Mouse (Mus musculus) stomach, postnatal 0 days (tissue): ENCODE results near the gene Fam8a1. TPM values are rescaled to one million over a fixed set of nuclear protein-coding genes. Genes with fewer than 3 reads are reported as not detected.

Source experiments
- ATAC-seq: fragments of 200-750 bp; cut with Nextera tagmentation; 2 replicates; pipeline ENCODE4 v1.8.0; 2017; ENCODE audit not compliant: low FRiP score, low TSS enrichment
- DNase-seq: peaks from one replicate; pipeline ENCODE4 v3.0.0-alpha.2; 2016; ENCODE audit warnings: low spot score
- H3K27ac ChIP-seq: fragments of 300-500 bp; sonication (generic); replicated peaks from 2 replicates; pipeline ENCODE4 v1.5.1; 2014; ENCODE audit warnings: mild to moderate bottlenecking, control low read depth
- H3K27me3 ChIP-seq: fragments of 300-500 bp; sonication (generic); 2 replicates; pipeline ENCODE4 v1.6.1; 2014; ENCODE audit warnings: low read length; ENCODE audit not compliant: control insufficient read depth, insufficient read depth
- H3K36me3 ChIP-seq: fragments of 300-500 bp; sonication (generic); 2 replicates; pipeline ENCODE4 v1.6.1; 2014; ENCODE audit warnings: low read length, mixed read lengths; ENCODE audit not compliant: control insufficient read depth, insufficient read depth
- H3K4me1 ChIP-seq: fragments of 300-500 bp; sonication (generic); replicated peaks from 2 replicates; pipeline ENCODE4 v1.6.1; 2014; ENCODE audit warnings: antibody characterized with exemption; ENCODE audit not compliant: control insufficient read depth, insufficient read depth
- H3K4me2 ChIP-seq: fragments of 300-500 bp; sonication (generic); replicated peaks from 2 replicates; pipeline ENCODE4 v1.6.1; 2014; ENCODE audit warnings: low read depth, mild to moderate bottlenecking, control low read depth, moderate library complexity
- H3K4me3 ChIP-seq: fragments of 300-500 bp; sonication (generic); 2 replicates; pipeline ENCODE4 v1.5.1; 2014; ENCODE audit warnings: low read depth, low read length, control low read depth
- H3K9ac ChIP-seq: fragments of 300-500 bp; sonication (generic); 2 replicates; pipeline ENCODE4 v1.6.1; 2014; ENCODE audit warnings: mild to moderate bottlenecking, low read length, control low read depth, mixed read lengths
- H3K9me3 ChIP-seq: fragments of 300-500 bp; sonication (generic); 2 replicates; pipeline ENCODE4 v1.6.1; 2016; ENCODE audit warnings: low read length; ENCODE audit not compliant: control insufficient read depth
- CTCF ChIP-seq: IDR thresholded peaks from 2 replicates; pipeline ENCODE4 v1.5.1; 2016; ENCODE audit warnings: antibody characterized with exemption, low read depth, mild to moderate bottlenecking, moderate library complexity
- EP300 ChIP-seq: optimal IDR thresholded peaks from 2 replicates; pipeline ENCODE3; 2016; ENCODE audit warnings: antibody characterized with exemption
- WGBS: fragments of 180-500 bp; shearing (Covaris S2); extraction: QIAGEN DNeasy Blood & Tissue Kit; methylation state at CpG from one replicate; pipeline ENCODE4 v1.1.7; 2014; 5-methylcytosine and 5-hydroxymethylcytosine counted together
- polyA plus RNA-seq: library from polyadenylated mRNA; unstranded; fragments of >200 nt; fragmentation: Nextera tagmentation; extraction: Ambion mirVana; gene quantifications from 2 replicates; pipeline ENCODE4 v1.2.1, GENCODE M21; 2015

The Fam8a1 gene
- polyA plus RNA-seq, 1 experiment from 2014 or later = 9.3 TPM

- TF ChIP-seq CTCF = peak; percentile 79
- TF ChIP-seq EP300 = no peak
- Histone ChIP-seq H3K9ac (no peak overlapping the region), H3K4me3 (no peak overlapping the region), H3K4me1 (no peaks in the 10 kb centered on the region), H3K27me3 (no peaks in the 10 kb centered on the region), H3K27ac (no peak overlapping the region), H3K4me2 (no peak overlapping the region), H3K36me3 (no peaks in the 10 kb centered on the region), H3K9me3 (no peaks in the 10 kb centered on the region)
- DNase-seq (no peak), ATAC-seq (no peak)
- 38% methylated on average over 4 of the region's 4 CpGs for WGBS
Observed at GRCm38 (mm10) chr13:46663461-46663964, 5.8 kb upstream of the Fam8a1 start.

DNA sequence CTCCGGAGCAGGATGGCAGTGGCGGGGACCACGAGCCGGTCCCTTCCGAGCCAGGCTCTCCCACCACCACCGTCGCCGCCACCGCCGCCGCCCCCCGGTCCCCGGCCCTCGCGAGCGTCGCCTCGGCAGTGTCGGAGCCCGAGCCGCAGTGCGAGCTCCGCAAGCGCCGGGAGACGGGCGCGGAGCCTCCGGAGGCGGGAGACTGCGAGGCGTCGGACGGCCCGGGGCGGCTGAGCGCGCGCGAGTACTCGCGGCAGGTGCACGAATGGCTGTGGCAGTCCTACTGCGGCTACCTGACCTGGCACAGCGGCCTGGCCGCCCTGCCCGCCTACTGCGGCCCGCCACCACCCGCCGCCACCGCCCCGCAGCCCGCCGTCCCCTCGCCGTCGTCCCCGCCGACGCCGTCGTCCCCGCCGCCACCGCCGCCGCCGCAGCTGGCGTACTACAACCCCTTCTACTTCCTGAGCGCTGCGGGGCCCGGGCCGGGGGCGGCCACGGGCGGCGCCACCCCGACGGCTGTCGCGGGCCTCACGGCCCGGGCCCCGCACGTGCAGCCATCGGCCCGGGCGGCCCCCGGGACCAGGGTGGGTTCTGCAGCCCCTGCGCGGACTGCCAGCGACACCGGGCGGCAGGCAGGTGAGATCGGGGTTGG is 424 bp downstream of the Fam8a1 start:
- TF ChIP-seq CTCF (peak; percentile 43), EP300 (no peak)
- Histone ChIP-seq H3K36me3 (0 out of 2 replicates have a peak, but pooled peaks cover 3% of the 10 kb centered on the region), H3K27ac (peak overlapping the region; percentile 85), H3K4me2 (peak overlapping the region; percentile 86), H3K4me1 (no peaks in the 10 kb centered on the region), H3K9me3 (no peaks in the 10 kb centered on the region), H3K9ac (peak overlapping the region; percentile 91), H3K27me3 (no peaks in the 10 kb centered on the region), H3K4me3 (peak overlapping the region; percentile 96)
- DNase-seq (peak; percentile 49), ATAC-seq (peak; percentile 65)
- WGBS = 0% methylated on average over 30 of the region's 96 CpGs

GRCm38 (mm10) chr13:46670514-46670913 is 1.2 kb downstream of the Fam8a1 start:
- Histone ChIP-seq H3K27ac (no peak overlapping the region), H3K4me2 (peak overlapping the region; percentile 86), H3K36me3 (0 out of 2 replicates have a peak, but pooled peaks cover 3% of the 10 kb centered on the region), H3K4me1 (no peaks in the 10 kb centered on the region), H3K27me3 (no peaks in the 10 kb centered on the region), H3K9me3 (no peaks in the 10 kb centered on the region), H3K4me3 (peak overlapping the region; percentile 96), H3K9ac (peak overlapping the region; percentile 91; the same call in 1 of the 2 replicates)
- TF ChIP-seq CTCF (no peak), EP300 (no peak)
- 55% methylated on average over 9 of the region's 9 CpGs for WGBS
- ATAC-seq (no peak), DNase-seq (no peak)

DNA sequence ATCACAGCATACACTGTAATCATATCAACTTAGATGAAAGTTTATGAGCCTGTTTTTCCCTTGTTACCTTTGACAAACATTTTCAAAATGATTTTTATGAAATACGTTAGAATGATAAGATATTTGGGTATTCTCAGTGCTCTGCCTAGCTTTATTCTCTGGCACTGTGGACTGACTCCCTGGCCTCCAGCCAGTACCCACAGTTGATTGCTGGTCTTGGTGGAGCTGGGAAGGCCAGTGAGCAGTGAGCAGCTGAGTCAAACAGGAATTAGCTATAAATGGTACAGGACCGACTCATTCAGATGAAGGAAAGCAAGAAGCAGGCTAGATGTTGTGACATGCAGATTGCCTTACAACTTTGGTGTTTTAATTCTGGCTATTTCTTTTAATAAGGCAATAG is 5.3 kb downstream of the Fam8a1 start:
- no peak for ATAC-seq
- no peaks in the 10 kb centered on the region for H3K4me1 ChIP-seq
- H3K9ac ChIP-seq = no peak overlapping the region
- no peak overlapping the region for H3K4me3 ChIP-seq
- no peak overlapping the region for H3K4me2 ChIP-seq
- no peaks in the 10 kb centered on the region for H3K9me3 ChIP-seq
- 76% methylated on average over 2 of the region's 2 CpGs for WGBS
- H3K27me3 ChIP-seq = no peaks in the 10 kb centered on the region
- H3K27ac ChIP-seq = no peak overlapping the region
- TF ChIP-seq EP300 = no peak
- TF ChIP-seq CTCF = no peak
- no peak for DNase-seq
- H3K36me3 ChIP-seq = peaks cover 6% of the 10 kb centered on the region

- Histone ChIP-seq H3K9ac (no peak overlapping the region), H3K36me3 (peaks cover 6% of the 10 kb centered on the region), H3K4me2 (no peak overlapping the region), H3K27ac (no peak overlapping the region), H3K4me3 (no peak overlapping the region), H3K27me3 (no peaks in the 10 kb centered on the region), H3K9me3 (no peaks in the 10 kb centered on the region), H3K4me1 (no peaks in the 10 kb centered on the region)
- ATAC-seq (no peak), DNase-seq (no peak)
- 82% methylated on average over 4 of the region's 4 CpGs for WGBS
- TF ChIP-seq CTCF (no peak), EP300 (no peak)
Observed at GRCm38 (mm10) chr13:46677721-46678120, 8.4 kb downstream of the Fam8a1 start.

- 73% methylated on average over 2 of the region's 2 CpGs for WGBS
- no peak overlapping the region for H3K27ac ChIP-seq
- no peak overlapping the region for H3K4me3 ChIP-seq
- H3K9me3 ChIP-seq = no peaks in the 10 kb centered on the region
- no peak overlapping the region for H3K9ac ChIP-seq
- peaks cover 7% of the 10 kb centered on the region for H3K36me3 ChIP-seq
- DNase-seq (no peak), ATAC-seq (no peak)
- no peak overlapping the region for H3K4me2 ChIP-seq
- no peaks in the 10 kb centered on the region for H3K4me1 ChIP-seq
- TF ChIP-seq EP300 (no peak), CTCF (no peak)
- H3K27me3 ChIP-seq = no peaks in the 10 kb centered on the region
Observed at GRCm38 (mm10) chr13:46682921-46683320, 13.6 kb downstream of the Fam8a1 start.
